Mouse (Mus musculus): ENCODE measurements around the gene Plekhh2. TPM values are rescaled to one million over a fixed set of nuclear protein-coding genes. Genes with fewer than 3 reads are reported as not detected.

Plekhh2 gene
- total RNA-seq, 2 experiments from 2014 or later = not detected

GRCm38 (mm10) chr17:84658195-84658594 lies 146.5 kb downstream of the Plekhh2 start:
- no peak for ATAC-seq (replicated peaks; ENCODE audit: low FRiP score, low TSS enrichment, poor library complexity, severe bottlenecking)

- no peak for ATAC-seq (replicated peaks; ENCODE audit: low FRiP score, low TSS enrichment, poor library complexity, severe bottlenecking)
Observed at GRCm38 (mm10) chr17:84658951-84659350, 147.3 kb downstream of the Plekhh2 start.

GRCm38 (mm10) chr17:84665053-84665452 lies 153.4 kb downstream of the Plekhh2 start:
- no peak for ATAC-seq (replicated peaks; ENCODE audit: low FRiP score, low TSS enrichment, poor library complexity, severe bottlenecking)

DNA sequence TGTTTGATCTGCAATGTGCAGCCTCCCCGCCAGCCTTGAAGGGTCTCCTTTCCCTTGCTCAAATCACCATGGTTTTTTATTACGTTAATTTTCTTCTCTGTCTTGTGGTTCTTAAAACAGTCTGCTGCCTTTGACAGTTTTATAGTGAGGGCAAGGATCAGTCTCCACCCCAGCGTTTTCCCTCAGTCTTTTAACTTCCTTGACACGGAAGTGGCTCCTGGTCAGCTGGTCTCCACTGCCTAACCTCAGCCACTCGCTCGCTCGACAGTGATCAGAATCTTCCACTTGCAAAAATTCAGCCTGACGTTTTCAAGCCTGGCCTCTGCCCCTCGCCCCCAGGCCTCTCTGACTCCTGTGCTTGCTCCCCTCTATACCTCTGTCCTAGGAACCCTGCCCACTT lies 154.0 kb downstream of the Plekhh2 start:
- ATAC-seq (replicated peaks; ENCODE audit: low FRiP score, low TSS enrichment, poor library complexity, severe bottlenecking) = no peak

- peak; percentile 52; the same call in 1 of the 2 replicates for ATAC-seq (replicated peaks; ENCODE audit: low FRiP score, low TSS enrichment, poor library complexity, severe bottlenecking)
Observed at GRCm38 (mm10) chr17:84667848-84668247, 156.2 kb downstream of the Plekhh2 start.

Other genes starting within 250 kb of the Plekhh2 start
- 34.5 and 53.4 TPM in 2 replicates for gene Thada, start 45.7 kb upstream of the Plekhh2 start, total RNA-seq (2014; fragmentation: Nextera tagmentation)
- 34.0 and 39.4 TPM in 2 replicates for gene Thada, start 45.7 kb upstream of the Plekhh2 start, total RNA-seq (2017)
- 3.3 TPM in 1 of 2 replicates, not detected in the other for gene Dync2li1, start 114.6 kb downstream of the Plekhh2 start, total RNA-seq (2014; fragmentation: Nextera tagmentation)
- 0.50 and 1.4 TPM in 2 replicates for gene Dync2li1, start 114.6 kb downstream of the Plekhh2 start, total RNA-seq (2017)
- gene Abcg8, start 164.4 kb downstream of the Plekhh2 start, total RNA-seq (2014; fragmentation: Nextera tagmentation) = not detected in 2 replicates
- gene Abcg8, start 164.4 kb downstream of the Plekhh2 start, total RNA-seq (2017) = not detected in 2 replicates
- gene Abcg5, start 171.1 kb downstream of the Plekhh2 start, total RNA-seq (2014; fragmentation: Nextera tagmentation) = not detected in 2 replicates
- not detected in 2 replicates for gene Abcg5, start 171.1 kb downstream of the Plekhh2 start, total RNA-seq (2017)